Mouse (Mus musculus): Measurements from ENCODE around the gene Rpl3l.
"Not testable (repeated sequence)": the region's sequence is repeated elsewhere in the genome, so short reads cannot be mapped to it uniquely, and the experiment has no call there.

Gene Rpl3l

DNA sequence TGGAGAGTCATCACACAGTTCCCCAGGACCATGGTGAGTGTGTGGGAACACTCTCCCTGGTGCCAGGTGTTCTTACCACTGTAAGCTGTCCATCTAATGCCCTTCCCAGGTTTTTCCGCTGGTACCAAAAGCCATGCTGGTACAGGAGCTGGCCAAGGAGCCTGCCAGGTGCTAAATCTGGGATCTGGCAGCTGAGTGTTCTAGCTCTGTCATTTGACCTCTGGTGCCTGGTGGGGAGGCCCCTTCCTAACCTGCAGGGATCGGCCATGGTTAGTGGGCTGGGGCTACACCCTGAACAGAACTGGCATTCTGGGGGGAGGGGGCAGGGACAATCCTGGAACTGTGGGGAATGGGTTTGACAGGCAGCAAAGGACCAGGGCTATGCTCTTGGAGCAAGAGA is at the start of gene Rpl3l:
TSS of gene Rpl3l (plus strand) at position 203 of the 400 bp plus-strand sequence.
- DNase-seq, result no peak

DNA sequence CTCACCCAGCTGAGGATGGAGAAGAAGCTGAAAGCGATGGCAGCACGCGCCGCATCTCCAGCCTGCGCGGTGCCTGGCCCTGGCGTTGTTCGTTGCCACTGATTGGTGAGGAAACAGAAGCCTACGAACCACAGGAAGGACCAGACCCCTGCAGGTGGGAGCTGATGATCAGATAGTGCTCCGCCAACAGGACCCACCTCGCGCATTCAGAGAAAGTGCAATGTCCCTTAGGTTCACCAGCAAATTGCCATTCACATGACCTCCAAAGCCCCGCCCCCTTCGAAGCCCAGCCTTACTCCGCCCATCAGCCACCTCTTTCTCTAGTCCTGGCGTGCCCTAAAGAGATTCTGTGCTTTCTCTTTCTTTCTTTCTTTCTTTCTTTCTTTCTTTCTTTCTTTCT is 41.1 kb upstream of the Rpl3l start:
- peak; percentile 71 to 72 for DNase-seq

DNA sequence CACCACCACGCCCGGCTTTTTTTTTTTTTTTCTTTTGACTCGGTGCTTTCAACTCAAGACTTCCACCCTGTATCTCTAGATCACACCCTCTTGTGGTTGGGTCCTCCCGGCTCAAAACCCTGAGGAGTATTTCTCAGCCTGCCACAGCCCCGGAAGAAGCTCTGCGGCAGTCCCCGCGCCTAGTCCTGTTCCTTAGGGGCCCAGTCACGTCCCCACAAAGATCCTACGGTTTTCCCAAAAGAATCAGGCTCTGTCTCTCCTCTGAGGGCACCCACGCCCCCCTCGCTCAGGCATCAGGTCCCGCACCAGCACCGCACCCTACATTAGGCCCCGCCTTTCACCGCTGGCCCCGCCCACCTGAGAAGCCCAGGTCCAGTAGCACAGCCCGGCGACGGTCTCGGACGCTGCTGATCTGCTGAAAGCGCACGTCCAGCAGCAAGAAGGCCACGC is 40.4 kb upstream of the Rpl3l start:
- DNase-seq, result peak; percentile 76 to 81

DNA sequence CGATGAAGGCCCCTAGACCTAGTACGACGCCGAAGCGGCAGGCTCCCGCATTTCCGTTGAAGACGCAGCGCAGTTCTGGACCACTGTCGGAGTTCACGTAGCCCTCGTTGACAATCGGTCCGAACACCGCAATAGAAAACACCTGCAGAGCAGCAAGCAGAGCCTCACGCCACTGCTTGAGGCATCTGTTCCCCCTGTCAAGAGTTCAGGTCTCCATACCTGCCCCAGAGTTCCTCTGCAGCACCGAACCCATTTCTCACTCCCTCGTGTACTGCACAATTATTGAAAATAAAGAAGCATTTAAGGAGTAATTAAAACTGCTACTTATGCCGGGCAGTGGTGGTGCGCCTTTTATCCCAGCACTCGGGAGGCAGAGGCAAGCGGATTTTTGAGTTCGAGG is 40.0 kb upstream of the Rpl3l start:
- DNase-seq, result no peak

DNA sequence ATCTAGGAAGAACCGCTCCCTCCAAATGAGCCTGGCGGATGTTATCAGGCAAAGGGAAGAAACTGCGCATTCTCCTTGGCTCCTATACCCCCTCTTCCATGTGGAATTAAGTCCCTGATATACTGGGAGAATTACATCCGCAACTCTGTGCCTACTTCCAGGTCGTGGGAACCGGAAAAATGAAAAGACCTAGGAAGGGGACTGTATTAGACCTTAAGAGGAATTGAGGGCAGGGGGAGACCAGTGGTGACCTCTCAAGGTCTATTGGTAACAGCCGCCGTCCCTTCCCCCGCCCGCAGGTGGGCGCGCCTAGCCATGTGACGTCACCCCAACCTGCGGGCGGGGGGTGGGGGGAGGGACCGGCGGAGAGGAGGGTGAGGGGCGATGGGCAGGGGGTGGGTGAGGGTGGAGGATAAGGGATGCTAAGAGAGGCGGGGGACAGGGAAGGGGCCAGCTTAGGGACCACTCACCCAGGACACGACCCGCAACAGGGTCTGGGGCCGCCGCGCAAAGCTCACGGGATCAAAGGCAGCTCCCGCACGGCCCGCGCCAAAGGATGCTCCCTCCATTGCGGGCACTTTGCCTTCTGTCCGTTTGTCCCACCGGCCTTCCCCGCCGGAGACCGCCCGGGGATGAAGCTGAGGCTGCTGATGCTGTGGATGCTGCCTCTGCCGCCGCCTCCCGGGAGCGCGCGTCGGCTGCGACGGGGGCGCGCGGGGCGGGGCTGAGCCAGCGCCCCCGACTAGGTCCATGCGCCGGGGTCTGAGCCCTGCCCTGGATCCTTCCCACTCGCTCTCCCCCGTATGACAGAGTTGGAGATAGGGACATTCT is 38.2 kb upstream of the Rpl3l start, which contains the start of gene Syngr3:
TSS of gene Syngr3 (minus strand) at position 705 of the 831 bp plus-strand sequence.
- no peak for DNase-seq

DNA sequence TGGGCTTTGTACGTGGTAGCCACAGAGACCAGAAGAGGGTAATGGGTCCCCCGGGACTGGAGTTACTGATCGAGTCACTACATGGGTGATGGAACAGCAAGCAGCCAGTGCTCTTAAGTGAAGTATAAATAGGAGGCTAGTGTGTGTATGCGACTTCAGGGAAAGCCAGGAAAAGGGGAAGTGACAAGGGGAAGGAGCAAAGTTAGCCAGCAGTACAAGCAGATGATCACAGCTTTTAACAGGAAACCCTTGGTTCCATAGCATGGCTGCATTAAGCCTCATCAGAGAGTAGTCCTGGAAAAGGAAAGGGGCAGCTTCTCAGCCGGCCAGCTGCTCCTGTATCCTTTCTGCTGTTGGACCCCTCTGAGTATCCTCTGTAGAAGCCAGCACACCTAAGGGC is 35.2 kb upstream of the Rpl3l start:
- DNase-seq, result no peak

DNA sequence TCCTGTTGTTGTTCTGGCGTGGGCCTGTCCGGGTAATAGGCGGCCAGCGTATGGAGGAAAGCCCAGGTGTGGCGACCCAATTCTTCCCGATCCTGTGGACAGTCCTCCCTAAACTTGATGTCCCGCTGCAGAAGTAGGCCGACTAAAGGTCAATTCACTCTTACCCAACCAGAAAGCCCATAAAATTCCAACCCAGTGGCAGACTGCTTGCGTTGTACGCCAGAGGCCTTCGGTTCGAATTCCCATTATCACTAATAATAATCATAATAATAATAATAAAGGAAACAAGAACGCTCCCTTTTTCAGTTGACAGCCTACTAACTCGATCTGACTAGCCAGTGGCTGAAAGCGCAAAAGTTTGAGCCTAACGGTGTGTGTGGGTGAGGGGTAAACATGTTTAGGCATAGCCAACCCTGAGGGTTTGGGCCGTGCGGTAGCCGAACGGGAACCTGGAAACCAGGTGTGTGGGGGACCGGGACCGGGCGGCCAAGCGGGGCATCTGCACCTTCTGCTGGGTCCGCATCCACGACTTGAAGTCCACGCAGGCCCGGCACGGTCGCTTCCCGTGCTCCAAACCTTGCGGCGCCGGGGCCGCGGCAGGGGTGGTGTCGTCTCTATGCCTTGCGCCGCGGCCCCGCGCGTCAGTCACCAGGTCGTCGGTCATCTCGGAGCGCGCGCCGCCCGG is 32.2 kb upstream of the Rpl3l start:
- peak in 1 of 2 experiments; percentile 28 for DNase-seq

DNA sequence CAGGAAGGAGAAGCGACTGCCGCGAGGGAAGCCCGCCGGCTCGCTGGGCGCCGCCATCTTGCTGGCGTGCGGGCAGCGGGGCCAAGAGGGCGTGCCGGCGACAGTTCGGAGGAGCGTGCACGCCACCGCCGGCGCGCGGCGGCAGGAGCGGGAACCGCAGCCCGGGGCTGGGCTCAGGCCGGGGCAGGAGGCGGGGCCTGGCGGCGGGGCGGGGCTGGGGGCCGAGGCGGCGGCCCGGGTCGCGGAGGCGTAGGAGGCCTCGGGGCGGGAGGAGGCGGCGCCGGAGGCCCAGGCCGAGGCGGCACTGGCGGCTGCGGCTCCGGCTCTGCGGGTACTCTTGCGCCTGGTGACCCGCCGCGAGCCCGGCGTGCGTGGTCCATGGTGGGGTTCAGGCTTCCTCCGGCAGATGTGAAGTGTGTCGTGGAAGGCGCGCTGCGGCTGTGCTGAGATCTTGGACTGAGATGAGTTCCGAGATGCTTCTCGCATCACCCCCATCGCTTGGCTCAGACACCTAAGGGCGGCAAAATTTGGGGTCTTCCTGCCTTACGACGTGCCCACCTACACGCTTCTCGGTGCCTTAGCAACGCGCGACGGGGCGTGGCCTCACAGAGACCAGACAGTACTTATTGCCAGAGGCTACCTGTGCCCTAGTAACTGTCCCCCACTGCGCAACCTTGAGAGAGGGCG is 31.5 kb upstream of the Rpl3l start, which contains the start of the genes Gfer and Noxo1:
TSS of gene Gfer (minus strand) at position 146 of the 687 bp plus-strand sequence.
TSS of gene Noxo1 (plus strand) at position 224 of the 687 bp plus-strand sequence.
- DNase-seq, result peak; percentile 88 to 95

DNA sequence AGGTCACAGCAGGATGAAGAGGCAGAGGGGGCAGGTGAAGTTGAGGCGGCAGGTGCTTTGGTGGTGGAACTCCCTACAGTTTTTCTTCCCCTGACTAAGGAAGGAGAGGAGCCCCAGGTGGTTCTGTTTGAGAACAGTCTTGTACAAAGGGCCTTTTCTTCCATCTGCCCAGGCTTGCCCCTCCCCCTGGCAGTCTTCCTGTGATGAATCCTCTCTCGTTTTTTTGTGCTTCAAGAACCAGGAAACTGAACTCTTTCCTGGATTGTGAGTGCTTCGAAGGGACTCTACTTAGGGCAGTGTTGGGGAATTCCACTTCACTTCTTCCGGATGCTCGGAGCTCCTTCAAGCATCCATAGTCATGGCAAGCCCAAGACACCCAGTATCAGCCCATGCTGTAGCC is 29.6 kb upstream of the Rpl3l start:
- DNase-seq, result peak in 1 of 2 experiments; percentile 52

DNA sequence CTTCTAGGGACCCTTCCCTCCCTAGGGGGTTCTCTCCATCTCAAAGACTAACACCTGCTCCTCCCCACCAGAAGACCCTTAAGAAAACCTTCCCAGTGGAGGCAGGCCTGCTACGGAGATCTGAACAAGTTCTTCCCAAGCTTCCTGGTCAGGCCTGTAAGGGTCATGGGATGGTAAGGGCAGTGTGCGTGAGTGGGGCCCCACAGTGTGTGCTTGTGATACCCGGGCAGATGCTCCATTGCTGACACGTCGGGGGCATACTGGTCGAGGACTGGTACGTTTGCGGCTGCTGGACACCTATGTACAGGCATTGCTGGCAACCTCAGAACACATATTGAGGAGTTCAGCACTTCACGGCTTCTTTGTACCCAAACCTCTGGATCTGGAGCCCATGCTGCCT is 28.9 kb upstream of the Rpl3l start:
- no peak for DNase-seq

DNA sequence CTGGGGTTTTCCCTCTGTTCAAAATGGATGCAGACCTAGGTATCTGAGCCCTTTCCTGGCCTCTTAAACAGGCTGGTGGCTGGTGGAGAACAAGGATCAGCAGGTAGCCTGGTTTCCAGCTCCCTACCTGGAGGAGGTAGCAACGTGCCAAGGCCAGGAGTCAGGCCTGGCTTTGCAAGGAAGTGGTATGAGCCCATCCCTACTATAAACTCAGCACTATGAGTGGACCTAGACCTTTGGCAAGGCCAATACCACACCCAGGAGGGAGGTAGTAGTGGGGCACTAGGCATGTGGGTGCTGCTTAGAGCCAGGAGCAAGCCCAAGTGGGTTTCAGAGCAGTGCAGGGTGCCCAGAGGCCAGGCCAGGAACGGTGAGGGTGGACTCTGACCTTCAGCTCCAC is 28.1 kb upstream of the Rpl3l start:
- peak in 1 of 2 experiments; percentile 34 for DNase-seq

DNA sequence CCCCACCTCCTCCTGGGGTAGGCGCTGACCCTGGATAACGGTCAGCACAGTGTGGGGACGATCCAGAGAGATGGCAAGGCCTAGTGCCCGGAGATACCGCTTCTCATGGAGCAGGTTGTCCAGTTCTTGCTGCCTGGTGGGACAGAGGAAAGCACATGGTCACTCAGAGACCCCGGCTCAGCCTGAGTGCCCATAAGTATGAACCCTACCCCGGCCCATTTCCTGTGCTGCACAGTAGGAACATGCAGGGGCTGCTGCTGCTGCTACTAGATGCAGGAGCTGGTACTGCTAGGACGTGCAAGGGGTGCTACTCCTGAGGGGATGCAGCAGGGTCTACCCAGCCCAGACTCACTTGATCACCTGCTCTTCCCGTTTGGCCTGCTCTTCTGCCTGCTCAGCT is 26.4 kb upstream of the Rpl3l start:
- no peak for DNase-seq

DNA sequence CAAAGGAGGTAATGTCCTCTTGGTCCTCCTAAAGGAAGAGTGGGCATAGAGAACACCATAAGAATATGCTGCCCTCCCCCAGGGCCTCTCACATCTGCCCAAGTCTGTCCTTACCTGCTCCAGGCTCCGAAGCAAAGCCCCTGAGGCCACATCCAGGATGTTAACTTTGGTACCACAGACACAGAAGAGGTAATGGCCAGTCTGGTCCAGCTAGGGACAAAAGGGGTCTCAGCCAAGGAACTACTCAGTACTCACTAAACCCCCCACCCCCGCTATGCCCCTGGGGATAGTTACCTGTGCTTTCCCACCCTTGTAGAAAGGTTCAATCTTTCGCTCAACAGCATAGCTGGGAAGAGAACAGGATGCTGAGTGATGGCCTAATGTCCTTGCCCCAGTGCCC is 21.8 kb upstream of the Rpl3l start:
- peak in 1 of 2 experiments; percentile 33 for DNase-seq

DNA sequence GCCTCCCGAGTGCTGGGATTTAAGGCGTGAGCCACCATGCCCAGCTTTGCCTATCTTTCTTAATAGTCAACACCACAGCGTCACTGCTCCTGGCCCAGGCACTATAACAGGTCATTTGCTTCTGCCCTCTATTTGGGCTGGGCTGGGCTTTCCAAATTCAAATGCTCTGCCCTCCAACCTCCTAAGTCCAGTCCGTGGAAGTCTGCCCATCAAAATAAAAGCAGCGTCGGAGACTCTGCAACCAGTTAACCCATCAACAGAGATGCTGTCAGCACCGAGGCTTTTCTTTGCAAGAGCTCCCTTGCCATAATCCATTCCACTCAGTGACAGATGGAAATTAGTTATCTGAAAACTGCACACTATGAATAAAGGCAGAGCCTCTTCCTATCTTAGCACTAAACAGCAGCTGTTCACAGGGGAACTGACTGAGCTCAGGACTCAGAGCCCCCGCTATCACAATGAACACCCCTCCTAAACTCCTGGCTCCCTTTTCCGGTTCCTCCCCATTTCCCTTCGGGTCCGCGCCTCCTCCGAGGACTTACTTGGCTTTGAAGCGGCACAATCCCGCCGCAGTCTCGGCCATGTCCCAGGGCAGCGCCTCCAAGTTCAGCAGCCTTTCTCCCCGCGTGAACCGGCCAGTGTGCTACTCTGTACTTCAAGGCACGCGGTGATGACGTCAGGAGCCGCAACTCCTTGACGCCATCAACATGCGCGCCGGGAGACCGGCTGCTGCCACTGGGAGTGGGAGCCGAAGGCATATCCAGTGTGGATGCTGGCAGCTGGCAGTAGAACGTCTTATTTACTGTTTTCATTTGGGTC is 20.4 kb upstream of the Rpl3l start, which contains the start of gene Tbl3:
TSS of gene Tbl3 (minus strand) at position 679 of the 819 bp plus-strand sequence.
- peak; percentile 96 for DNase-seq

DNA sequence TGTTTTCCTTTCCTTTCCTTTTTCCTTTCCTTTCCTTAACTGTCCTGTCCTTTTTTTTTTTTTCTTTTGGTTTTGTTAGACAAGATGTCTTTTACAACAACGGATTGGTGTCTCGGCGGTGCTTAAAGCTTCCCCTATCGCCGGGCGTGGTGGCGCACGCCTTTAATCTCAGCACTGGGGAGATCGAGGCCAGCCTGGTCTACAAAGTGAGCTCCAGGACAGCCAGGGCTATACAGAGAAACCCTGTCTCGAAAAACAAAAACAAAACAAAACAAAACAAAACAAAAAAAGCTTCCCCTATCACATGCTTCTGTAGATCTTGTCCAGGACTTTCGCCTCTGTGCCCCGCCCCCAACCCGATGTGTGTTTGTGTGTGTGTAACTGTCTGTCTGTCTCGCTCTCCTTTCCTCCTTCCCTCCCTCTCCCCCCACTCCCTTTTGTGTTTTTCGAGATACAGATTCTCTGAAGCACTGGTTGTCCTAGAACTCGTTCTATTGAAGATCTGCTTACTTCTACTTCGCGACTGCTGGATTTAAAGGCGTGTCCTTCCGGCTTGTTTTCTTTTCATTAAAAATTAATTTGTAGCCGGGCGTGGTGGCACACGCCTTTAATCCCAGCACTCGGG is 19.7 kb upstream of the Rpl3l start:
- peak in 1 of 2 experiments; percentile 39 for DNase-seq

DNA sequence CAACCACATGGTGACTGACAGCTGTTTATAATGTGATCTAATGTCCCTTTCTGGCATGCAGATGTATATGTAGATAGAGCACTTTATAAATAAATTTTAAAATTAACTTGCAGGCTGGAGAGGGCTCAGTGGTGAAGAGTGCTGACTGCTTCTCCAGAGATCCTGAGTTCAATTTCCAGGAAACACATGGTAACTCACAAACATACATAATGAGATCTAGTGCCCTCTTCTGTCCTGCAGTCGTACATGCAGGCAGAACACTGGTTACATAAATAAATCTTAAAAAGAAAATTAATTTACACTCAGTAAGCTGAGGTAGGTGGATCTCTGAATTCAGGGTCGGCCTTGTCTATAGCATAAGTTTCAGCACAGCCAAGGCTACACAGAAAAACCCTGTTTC is 19.0 kb upstream of the Rpl3l start:
- DNase-seq, result no peak

DNA sequence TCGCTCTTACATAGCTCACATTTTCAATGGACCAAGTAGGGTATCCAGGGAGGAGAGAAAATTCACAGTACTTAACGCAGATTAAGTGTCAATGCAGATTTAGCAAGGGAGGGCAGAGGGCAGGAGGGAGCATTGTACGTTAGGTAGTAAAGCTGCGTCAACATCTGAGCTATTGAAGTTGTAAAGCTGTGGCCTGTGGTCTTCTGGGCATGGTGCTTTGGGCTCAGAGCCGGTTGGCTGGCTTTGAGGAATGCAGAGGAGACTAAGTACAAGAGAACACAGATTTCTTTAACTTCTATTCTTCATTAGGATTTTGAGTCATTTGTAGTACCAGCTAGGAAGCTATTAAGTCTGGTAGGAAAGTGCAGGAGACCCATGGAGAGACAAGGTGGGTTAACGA is 12.1 kb upstream of the Rpl3l start:
- DNase-seq, result no peak

DNA sequence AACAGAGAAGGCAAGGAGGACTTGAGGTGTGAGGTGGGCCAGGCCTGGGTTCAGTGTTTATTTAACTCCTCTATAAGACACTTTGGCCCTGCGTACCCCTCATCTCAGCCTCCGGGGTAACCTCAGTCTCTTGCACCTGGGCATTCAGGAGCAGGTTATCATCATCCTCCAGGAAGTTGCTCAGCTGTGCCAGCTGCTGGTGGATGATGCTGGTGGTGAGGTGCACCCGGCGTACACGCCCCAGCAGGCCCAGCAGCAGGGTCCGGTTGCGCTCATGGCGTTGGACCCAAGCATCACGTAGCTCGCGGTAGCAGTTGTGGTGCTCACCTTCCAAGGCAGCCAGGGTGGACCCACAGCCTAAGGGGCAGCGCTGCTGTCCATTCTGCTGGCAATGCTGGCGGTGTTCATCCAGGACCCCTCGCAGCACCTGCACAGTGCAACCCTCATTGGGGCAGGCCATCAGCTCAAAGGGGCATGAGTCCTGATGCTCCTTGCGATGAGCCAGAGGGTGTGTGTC is 11.4 kb upstream of the Rpl3l start:
- DNase-seq, result no peak

DNA sequence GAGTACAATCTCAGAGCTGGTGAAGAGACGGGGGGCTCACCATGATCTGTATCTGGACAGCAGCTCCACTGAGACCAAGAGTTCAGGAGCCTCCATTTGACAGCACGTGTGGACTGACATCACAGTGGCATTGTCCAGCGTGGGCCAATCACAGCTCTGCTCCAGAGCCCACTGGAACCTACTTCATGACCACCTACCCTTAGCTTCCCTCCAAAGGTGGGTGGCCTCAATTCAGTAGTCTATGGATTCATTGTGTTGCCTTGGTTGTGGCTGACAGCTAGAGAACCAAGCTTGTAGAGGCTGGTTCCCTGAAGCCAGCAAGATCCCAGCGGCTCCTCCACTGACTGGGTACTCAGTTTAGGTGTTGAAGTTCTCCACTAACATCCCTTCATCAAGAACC is 9.7 kb upstream of the Rpl3l start, which contains the start of the genes Rnf151 and Rps2:
TSS of gene Rnf151 (minus strand) at position 121 of the 400 bp plus-strand sequence.
TSS of gene Rps2 (plus strand) at position 174 of the 400 bp plus-strand sequence.
- DNase-seq, result no peak

DNA sequence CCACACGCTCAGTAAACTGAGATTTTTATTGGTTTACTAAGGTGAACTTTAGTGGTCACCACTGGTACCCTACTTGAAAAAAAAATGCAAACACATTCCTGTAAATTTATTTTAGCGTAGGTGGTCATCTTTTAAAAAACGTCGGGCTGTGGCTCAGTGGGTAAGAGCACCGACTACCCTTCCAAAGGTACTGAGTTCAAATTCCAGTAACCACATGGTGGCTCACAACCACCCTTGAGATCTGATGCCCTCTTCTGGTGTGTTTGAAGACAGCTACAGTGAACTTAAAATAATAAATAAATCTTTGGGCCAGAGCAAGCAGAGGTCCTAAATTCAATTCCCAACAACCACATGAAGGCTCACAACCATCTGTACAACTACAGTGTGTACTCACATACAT is 8.7 kb upstream of the Rpl3l start:
- DNase-seq, result not testable (repeated sequence)
